Mouse (Mus musculus) olfactory bulb, adult 2 months (tissue): Measurements from ENCODE around the gene Dach2.

Experiments
- CTCF ChIP-seq: fragments of 200-500 bp; IDR thresholded peaks from 2 replicates; pipeline ENCODE4 v1.5.1; 2012; ENCODE audit warnings: low read depth, mild to moderate bottlenecking, low read length, moderate library complexity; ENCODE audit not compliant: insufficient read depth
- POLR2A ChIP-seq: fragments of 200-500 bp; IDR thresholded peaks from 2 replicates; pipeline ENCODE4 v1.6.1; 2012; ENCODE audit warnings: mild to moderate bottlenecking, low read depth, low read length, moderate library complexity; ENCODE audit not compliant: insufficient read depth

DNA sequence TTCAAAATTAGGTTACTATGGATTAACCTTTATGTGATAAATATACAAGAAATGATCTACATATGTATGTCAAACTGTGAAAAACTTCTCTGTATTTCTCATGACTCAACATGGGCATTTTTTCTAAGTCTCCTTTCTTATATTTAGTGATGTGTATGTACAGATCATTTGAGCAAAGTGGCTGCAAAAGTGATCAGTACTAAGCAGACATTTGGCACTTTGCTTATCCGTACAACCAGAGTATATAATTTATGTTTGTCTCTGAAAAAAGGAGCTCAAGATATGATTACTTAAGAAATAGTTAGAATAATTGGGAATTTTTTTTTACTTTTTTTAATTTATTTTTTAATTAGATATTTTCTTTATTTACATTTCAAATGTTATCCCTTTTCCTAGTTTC lies 111.4 kb downstream of the Dach2 start:
- TF ChIP-seq CTCF (no peak), POLR2A (no peak)
